In genomic region chr17:48096321-48096720, GRCm38 (mm10) we compare ENCODE assay signal across 10 mouse cellular contexts. TPM values are rescaled to one million over a fixed set of nuclear protein-coding genes. Genes with fewer than 3 reads are reported as not detected.
DNase-seq lines count a peak whose midpoint lies in the region; ATAC-seq lines count a peak whose summit lies in the region.
"Had no signal": no experiment of that assay in that cellular context is flagged by ENCODE, and none has a peak within 500 bp of the region (broad histone marks: within the 10 kb centered on the region; RNA-seq: fewer than 3 reads in every experiment).

No protein-coding gene starts in this region.

- peak overlapping the region; percentile 41; the same call in 1 of the 2 replicates for H3K4me3 ChIP-seq in kidney, embryonic 16.5 days (ENCODE audit: low read length)
- H3K4me3 ChIP-seq in embryonic facial prominence, embryonic 11.5 days (ENCODE audit: low read depth, low read length), result no peak overlapping the region
- no peak overlapping the region for H3K4me3 ChIP-seq in liver, embryonic 13.5 days (replicated peaks)

- peak; percentile 7 for DNase-seq in adrenal gland, postnatal 10 days
- DNase-seq in adrenal gland, postnatal 14 days, result no peak
- no peak for DNase-seq in kidney, adult 11 months
- no peak for DNase-seq in embryonic facial prominence, embryonic 11.5 days (ENCODE audit: low spot score)
- DNase-seq in liver, embryonic 13.5 days, result no peak
- DNase-seq in cerebellum, adult 9-11 months, result no peak
- no peak for DNase-seq in left cerebral cortex, postnatal 14 days (ENCODE audit: low spot score in 2 of 2)

- ATAC-seq in kidney, embryonic 16.5 days (ENCODE audit: low FRiP score, low TSS enrichment), result no peak
- no peak for ATAC-seq in embryonic facial prominence, embryonic 11.5 days (replicated peaks; ENCODE audit: insufficient number of reproducible peaks, low FRiP score, low TSS enrichment, low read depth)
- ATAC-seq in liver, embryonic 13.5 days (ENCODE audit: low read depth), result no peak

- H3K4me1 ChIP-seq in kidney, embryonic 16.5 days (ENCODE audit: insufficient read depth, low read length), result peaks cover 54% of the 10 kb centered on the region
- peaks cover 29% of the 10 kb centered on the region for H3K4me1 ChIP-seq in embryonic facial prominence, embryonic 11.5 days (ENCODE audit: control insufficient read depth, insufficient read depth, low read length)
- H3K4me1 ChIP-seq in liver, embryonic 13.5 days (replicated peaks), result peaks cover 28% of the 10 kb centered on the region

- peaks cover 3% of the 10 kb centered on the region; the same call in 1 of the 2 replicates for H3K9me3 ChIP-seq in kidney, embryonic 16.5 days (ENCODE audit: low read length)
- no peaks in the 10 kb centered on the region for H3K9me3 ChIP-seq in embryonic facial prominence, embryonic 11.5 days (replicated peaks; ENCODE audit: control insufficient read depth, low read length)
- 0 out of 2 replicates have a peak, but pooled peaks cover 5% of the 10 kb centered on the region for H3K9me3 ChIP-seq in liver, embryonic 13.5 days (replicated peaks)

- H3K27me3 ChIP-seq in kidney, embryonic 16.5 days (ENCODE audit: insufficient read depth, low read length), result peaks cover 66% of the 10 kb centered on the region
- peaks cover 25% of the 10 kb centered on the region for H3K27me3 ChIP-seq in embryonic facial prominence, embryonic 11.5 days (ENCODE audit: control insufficient read depth, insufficient read depth, low read length)
- H3K27me3 ChIP-seq in liver, embryonic 13.5 days, result peaks cover 77% of the 10 kb centered on the region

- H3K9ac ChIP-seq in kidney, embryonic 16.5 days (replicated peaks; ENCODE audit: low read length), result no peak overlapping the region
- peak overlapping the region; percentile 34 for H3K9ac ChIP-seq in embryonic facial prominence, embryonic 11.5 days (replicated peaks; ENCODE audit: low read length)
- no peak overlapping the region for H3K9ac ChIP-seq in liver, embryonic 13.5 days

- peak overlapping the region; percentile 68; the same call in 1 of the 2 replicates for H3K4me2 ChIP-seq in kidney, embryonic 16.5 days (replicated peaks; ENCODE audit: low read depth, low read length)
- H3K4me2 ChIP-seq in embryonic facial prominence, embryonic 11.5 days (ENCODE audit: low read depth, low read length), result peak overlapping the region; percentile 30
- peak overlapping the region; percentile 49; the same call in 1 of the 2 replicates for H3K4me2 ChIP-seq in liver, embryonic 13.5 days

- WGBS in kidney, embryonic 16.5 days, result 12% methylated on average over 17 of the region's 17 CpGs
- WGBS in embryonic facial prominence, embryonic 11.5 days, result 5% methylated on average over 17 of the region's 17 CpGs
- 9% methylated on average over 17 of the region's 17 CpGs for WGBS in liver, embryonic 13.5 days (ENCODE audit: insufficient replicate concordance)

- intact Hi-C loops in left cerebral cortex, postnatal 14 days (cut with DNase I), result loop anchor here (5.0 kb wide), 2 partner anchors 39 to 174 kb away; partner anchors contain the start of gene Foxp4

- no peaks in the 10 kb centered on the region for H3K36me3 ChIP-seq in kidney, embryonic 16.5 days (ENCODE audit: insufficient read depth, low read length)
- no peaks in the 10 kb centered on the region for H3K36me3 ChIP-seq in embryonic facial prominence, embryonic 11.5 days (replicated peaks; ENCODE audit: control insufficient read depth, insufficient read depth, low read depth, low read length)
- H3K36me3 ChIP-seq in liver, embryonic 13.5 days, result no peaks in the 10 kb centered on the region

- H3K27ac ChIP-seq in kidney, embryonic 16.5 days (ENCODE audit: low read length), result no peak overlapping the region
- H3K27ac ChIP-seq in embryonic facial prominence, embryonic 11.5 days (replicated peaks; ENCODE audit: low read depth, low read length), result no peak overlapping the region
- no peak overlapping the region for H3K27ac ChIP-seq in liver, embryonic 13.5 days

RNA-seq across cellular contexts. Expression of gene 1700067P10Rik, which starts 7.2 kb away (rescaled TPM):
- not detected for total RNA-seq in adrenal gland, postnatal 10 days (2021)
- not detected in 2 replicates for total RNA-seq in adrenal gland, postnatal 14 days (2021)
- polyA plus RNA-seq in kidney, embryonic 16.5 days (2015; fragmentation: Nextera tagmentation; extraction: Ambion mirVana), result not detected in 2 replicates
- polyA plus RNA-seq in embryonic facial prominence, embryonic 11.5 days (2014; fragmentation: Nextera tagmentation; extraction: Ambion mirVana), result not detected in 2 replicates
- polyA plus RNA-seq in liver, embryonic 13.5 days (2015; fragmentation: Nextera tagmentation; extraction: Ambion mirVana), result not detected in 2 replicates
- total RNA-seq in left cerebral cortex, postnatal 14 days (2021), result not detected
- total RNA-seq: adrenal gland, postnatal 25 days had no signal
- polyA plus RNA-seq: lung, adult 2 months had no signal

RNA-seq across cellular contexts. Expression of gene 9830107B12Rik, which starts 49.7 kb away (rescaled TPM):
- total RNA-seq in adrenal gland, postnatal 10 days (2021), result under 1 TPM; 0.27 to 0.45 TPM
- 0.15 TPM in 1 of 2 replicates, not detected in the other for total RNA-seq in adrenal gland, postnatal 14 days (2021)
- not detected in 2 replicates for polyA plus RNA-seq in kidney, embryonic 16.5 days (2015; fragmentation: Nextera tagmentation; extraction: Ambion mirVana)
- polyA plus RNA-seq in embryonic facial prominence, embryonic 11.5 days (2014; fragmentation: Nextera tagmentation; extraction: Ambion mirVana), result not detected in 2 replicates
- 0.15 and 0.17 TPM in 2 replicates for polyA plus RNA-seq in liver, embryonic 13.5 days (2015; fragmentation: Nextera tagmentation; extraction: Ambion mirVana)
- total RNA-seq in left cerebral cortex, postnatal 14 days (2021), result not detected
- total RNA-seq: adrenal gland, postnatal 25 days had no signal

RNA-seq across cellular contexts. Expression of gene 1700122O11Rik, which starts 58.2 kb away (rescaled TPM):
- total RNA-seq in adrenal gland, postnatal 10 days (2021), result not detected
- total RNA-seq in adrenal gland, postnatal 14 days (2021), result not detected in 2 replicates
- not detected in 2 replicates for polyA plus RNA-seq in kidney, embryonic 16.5 days (2015; fragmentation: Nextera tagmentation; extraction: Ambion mirVana)
- not detected in 2 replicates for polyA plus RNA-seq in embryonic facial prominence, embryonic 11.5 days (2014; fragmentation: Nextera tagmentation; extraction: Ambion mirVana)
- not detected in 2 replicates for polyA plus RNA-seq in liver, embryonic 13.5 days (2015; fragmentation: Nextera tagmentation; extraction: Ambion mirVana)
- not detected for total RNA-seq in left cerebral cortex, postnatal 14 days (2021)
- total RNA-seq: adrenal gland, postnatal 25 days had no signal
- polyA plus RNA-seq: lung, adult 2 months had no signal
